Mouse (Mus musculus): ENCODE measurements around the gene Sirt1. TPM values are rescaled to one million over a fixed set of nuclear protein-coding genes. Genes with fewer than 3 reads are reported as not detected.
"Not testable (repeated sequence)": the region's sequence is repeated elsewhere in the genome, so short reads cannot be mapped to it uniquely, and the experiment has no call there.

Gene Sirt1
- polyA plus RNA-seq, 1 experiment, result 3.1 TPM

- no peak for DNase-seq (ENCODE audit: low read depth in 1 of 2, low spot score in 2 of 2)
- no peaks in the 10 kb centered on the region for H3K27me3 ChIP-seq (ENCODE audit: control insufficient read depth, insufficient read depth, low read length)
- peaks cover 2% of the 10 kb centered on the region; the same call in 1 of the 2 replicates for H3K4me1 ChIP-seq (ENCODE audit: control insufficient read depth, insufficient read depth, insufficient read length)
- WGBS, result 63% methylated on average over 4 of the region's 4 CpGs
- no peak overlapping the region for H3K27ac ChIP-seq (ENCODE audit: insufficient read depth, low read length)
- H3K36me3 ChIP-seq (ENCODE audit: control insufficient read depth, insufficient read depth, low read length), result no peaks in the 10 kb centered on the region
- H3K4me3 ChIP-seq (ENCODE audit: extremely low read depth, insufficient read depth, insufficient read length), result no peak overlapping the region
- TF ChIP-seq POLR2A (IDR thresholded peaks at IDR 0.05; ENCODE audit: low read depth, low read length) (no peak), CTCF (IDR thresholded peaks at IDR 0.05; ENCODE audit: extremely low read depth, insufficient read depth, insufficient read length, insufficient replicate concordance) (no peak)
These were observed 7.4 kb upstream of the Sirt1 start for GRCm38 (mm10) chr10:63388948-63389347.

DNA sequence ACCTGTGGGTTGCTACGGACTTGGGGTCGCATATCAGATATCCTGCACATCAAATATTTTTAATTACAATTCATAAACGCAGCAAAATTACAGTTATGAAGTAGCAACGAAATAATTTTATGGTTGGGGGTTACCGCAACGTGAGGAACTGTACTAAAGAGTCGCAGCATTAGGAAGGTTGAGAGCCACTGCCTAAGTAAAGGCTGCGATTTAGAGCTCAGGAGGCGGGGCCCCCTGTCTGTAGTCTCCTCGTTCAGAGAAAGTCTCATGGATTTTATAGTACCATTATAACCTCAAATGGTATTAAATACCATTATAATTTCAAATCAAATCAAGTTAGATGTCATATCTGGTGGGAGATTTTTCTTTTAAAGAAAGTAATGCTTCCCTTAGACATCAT lies 5.5 kb upstream of the Sirt1 start:
- 4% methylated on average over 10 of the region's 10 CpGs for WGBS
- no peak for TF ChIP-seq POLR2A (IDR thresholded peaks at IDR 0.05; ENCODE audit: low read depth, low read length)
- no peak for TF ChIP-seq CTCF (IDR thresholded peaks at IDR 0.05; ENCODE audit: extremely low read depth, insufficient read depth, insufficient read length, insufficient replicate concordance)
- H3K27me3 ChIP-seq (ENCODE audit: control insufficient read depth, insufficient read depth, low read length), result no peaks in the 10 kb centered on the region
- H3K27ac ChIP-seq (ENCODE audit: insufficient read depth, low read length), result no peak overlapping the region
- H3K4me3 ChIP-seq (ENCODE audit: extremely low read depth, insufficient read depth, insufficient read length), result peak overlapping the region; percentile 66
- DNase-seq (ENCODE audit: low read depth in 1 of 2, low spot score in 2 of 2), result no peak
- H3K36me3 ChIP-seq (ENCODE audit: control insufficient read depth, insufficient read depth, low read length), result no peaks in the 10 kb centered on the region
- H3K4me1 ChIP-seq (ENCODE audit: control insufficient read depth, insufficient read depth, insufficient read length), result peaks cover 2% of the 10 kb centered on the region; the same call in 1 of the 2 replicates

DNA sequence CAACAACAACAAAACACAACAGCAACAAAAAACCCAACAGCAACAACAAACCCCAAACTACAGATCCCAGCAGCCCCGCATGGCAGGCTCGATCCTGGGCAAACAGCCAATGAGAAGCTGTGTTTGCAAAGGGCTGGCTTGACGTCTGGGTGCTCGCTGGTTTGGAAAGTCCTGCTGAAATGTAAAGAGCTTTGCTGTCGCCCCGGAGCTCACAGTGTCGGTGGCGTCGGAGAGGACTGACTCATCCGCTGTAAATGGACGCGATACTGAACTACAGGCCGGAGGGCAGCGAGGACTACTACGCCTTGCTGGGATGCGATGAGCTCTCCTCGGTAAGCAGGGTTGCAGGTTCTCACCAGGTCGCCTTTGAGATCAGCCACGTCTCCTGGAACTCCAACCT lies 4.9 kb upstream of the Sirt1 start:
- WGBS, result under 1% methylated on average over 19 of the region's 19 CpGs
- peak; percentile 47 to 67 for DNase-seq (ENCODE audit: low read depth in 1 of 2, low spot score in 2 of 2)
- no peaks in the 10 kb centered on the region for H3K36me3 ChIP-seq (ENCODE audit: control insufficient read depth, insufficient read depth, low read length)
- H3K4me1 ChIP-seq (ENCODE audit: control insufficient read depth, insufficient read depth, insufficient read length), result peaks cover 2% of the 10 kb centered on the region; the same call in 1 of the 2 replicates
- peak overlapping the region; percentile 66 for H3K4me3 ChIP-seq (ENCODE audit: extremely low read depth, insufficient read depth, insufficient read length)
- no peak overlapping the region for H3K27ac ChIP-seq (ENCODE audit: insufficient read depth, low read length)
- H3K27me3 ChIP-seq (ENCODE audit: control insufficient read depth, insufficient read depth, low read length), result no peaks in the 10 kb centered on the region
- TF ChIP-seq POLR2A (IDR thresholded peaks at IDR 0.05; ENCODE audit: low read depth, low read length), result peak; percentile 39; the same call in 1 of the 2 replicates
- TF ChIP-seq CTCF (IDR thresholded peaks at IDR 0.05; ENCODE audit: extremely low read depth, insufficient read depth, insufficient read length, insufficient replicate concordance), result no peak

DNA sequence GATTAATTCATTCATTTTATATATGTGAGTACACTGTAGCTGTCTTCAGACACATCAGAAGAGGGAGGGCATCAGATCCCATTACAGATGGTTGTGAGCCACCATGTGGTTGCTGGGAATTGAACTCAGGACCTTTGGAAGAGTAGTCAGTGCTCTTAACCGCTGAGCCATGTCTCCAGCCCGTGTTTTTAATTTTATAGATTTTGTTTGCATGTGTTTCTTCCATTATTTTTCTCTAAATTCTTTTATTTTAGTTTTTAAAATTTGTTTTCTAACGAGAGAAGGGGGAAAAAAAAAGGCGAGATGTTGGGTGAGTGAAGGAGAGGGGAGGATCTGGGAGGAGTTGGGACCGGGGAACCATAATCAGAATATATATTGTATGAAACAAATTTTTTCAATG lies 4.4 kb upstream of the Sirt1 start:
- DNase-seq (ENCODE audit: low read depth in 1 of 2, low spot score in 2 of 2); H3K27me3 ChIP-seq (ENCODE audit: control insufficient read depth, insufficient read depth, low read length); H3K4me1 ChIP-seq (ENCODE audit: control insufficient read depth, insufficient read depth, insufficient read length); H3K36me3 ChIP-seq (ENCODE audit: control insufficient read depth, insufficient read depth, low read length); H3K4me3 ChIP-seq (ENCODE audit: extremely low read depth, insufficient read depth, insufficient read length); H3K27ac ChIP-seq (ENCODE audit: insufficient read depth, low read length): not testable (repeated sequence)
- 26% methylated on average over 5 of the region's 5 CpGs for WGBS

- 1% methylated on average over 28 of the region's 28 CpGs for WGBS
- H3K4me3 ChIP-seq (ENCODE audit: extremely low read depth, insufficient read depth, insufficient read length), result peak within 1 kb of the TSS; percentile 63
- TF ChIP-seq CTCF (IDR thresholded peaks at IDR 0.05; ENCODE audit: extremely low read depth, insufficient read depth, insufficient read length, insufficient replicate concordance) (peak; percentile 61; the same call in 1 of the 2 replicates), POLR2A (IDR thresholded peaks at IDR 0.05; ENCODE audit: low read depth, low read length) (peak; percentile 60)
- H3K4me1 ChIP-seq (ENCODE audit: control insufficient read depth, insufficient read depth, insufficient read length), result 0 out of 2 replicates have a peak, but pooled peaks cover 2% of the 10 kb centered on the region
- DNase-seq (ENCODE audit: low read depth in 1 of 2, low spot score in 2 of 2), result peak; percentile 74 to 95
- peak within 1 kb of the TSS; percentile 35; the same call in 1 of the 2 replicates for H3K27ac ChIP-seq (ENCODE audit: insufficient read depth, low read length)
- no peaks in the 10 kb centered on the region for H3K36me3 ChIP-seq (ENCODE audit: control insufficient read depth, insufficient read depth, low read length)
- no peaks in the 10 kb centered on the region for H3K27me3 ChIP-seq (ENCODE audit: control insufficient read depth, insufficient read depth, low read length)
These were observed 1.1 kb upstream of the Sirt1 start, which contains the start of gene Dnajc12 for GRCm38 (mm10) chr10:63382372-63383279. TSS of gene Dnajc12 (plus strand) at chr10:63382443.

DNA sequence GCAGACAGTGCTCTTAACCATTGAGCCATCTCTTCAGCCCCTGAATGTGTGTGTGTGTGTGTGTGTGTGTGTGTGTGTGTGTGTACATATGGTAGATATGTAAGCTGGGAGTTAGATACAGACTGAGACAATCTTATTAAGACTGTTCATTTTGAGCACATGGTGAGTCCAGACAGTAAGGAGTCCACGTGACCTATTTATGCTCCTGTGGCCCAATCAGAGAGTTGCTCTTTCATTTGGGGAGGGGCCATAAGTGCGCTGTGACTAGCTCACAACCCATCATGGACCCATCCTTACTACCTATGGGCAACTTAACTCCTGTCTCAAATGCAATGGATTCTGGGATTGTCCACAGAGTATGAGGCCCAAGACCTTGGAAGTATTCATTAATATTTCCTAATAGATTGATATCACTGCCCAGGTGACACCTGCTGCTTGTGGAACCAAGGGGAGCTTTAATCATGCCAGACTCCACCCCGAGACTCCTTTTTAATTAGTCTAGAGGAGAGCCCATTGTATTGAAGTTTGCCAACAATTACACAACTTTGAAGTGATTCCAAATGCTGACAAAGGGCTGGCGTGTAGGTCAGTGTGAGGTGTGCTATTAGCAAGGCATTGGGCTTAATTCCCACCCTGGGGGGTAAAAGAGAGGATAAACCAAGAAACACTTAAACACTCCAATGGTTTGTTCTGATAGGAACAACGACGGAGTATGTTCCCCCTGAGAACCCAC lies 2.4 kb downstream of the Sirt1 start:
- no peaks in the 10 kb centered on the region for H3K36me3 ChIP-seq (ENCODE audit: control insufficient read depth, insufficient read depth, low read length)
- DNase-seq (ENCODE audit: low read depth in 1 of 2, low spot score in 2 of 2), result no peak
- no peaks in the 10 kb centered on the region for H3K4me1 ChIP-seq (ENCODE audit: control insufficient read depth, insufficient read depth, insufficient read length)
- H3K4me3 ChIP-seq (ENCODE audit: extremely low read depth, insufficient read depth, insufficient read length), result no peak overlapping the region
- TF ChIP-seq POLR2A (IDR thresholded peaks at IDR 0.05; ENCODE audit: low read depth, low read length) (no peak), CTCF (IDR thresholded peaks at IDR 0.05; ENCODE audit: extremely low read depth, insufficient read depth, insufficient read length, insufficient replicate concordance) (no peak)
- H3K27ac ChIP-seq (ENCODE audit: insufficient read depth, low read length), result no peak overlapping the region
- WGBS, result 87% methylated on average over 6 of the region's 6 CpGs
- H3K27me3 ChIP-seq (ENCODE audit: control insufficient read depth, insufficient read depth, low read length), result no peaks in the 10 kb centered on the region
